Mouse (Mus musculus) fibroblast of lung, adult 2 months (primary cell): ENCODE measurements around the gene Thsd7b.
A peak's percentile ranks its signal among the peaks of the same experiment; 100 is the strongest.

ENCODE experiments used
- DNase-seq: peaks from one replicate; pipeline ENCODE4 v3.0.0-alpha.2; 2011; ENCODE audit warnings: low read depth

Gene Thsd7b

GRCm38 (mm10) chr1:129272982-129273937 is at the start of gene Thsd7b:
Thsd7b (plus strand) TSS chr1:129273302.
- DNase-seq, result no peak

GRCm38 (mm10) chr1:129244292-129244691 is 28.8 kb upstream of the Thsd7b start:
- DNase-seq, result no peak

GRCm38 (mm10) chr1:129250704-129251443 is 22.2 kb upstream of the Thsd7b start:
- no peak for DNase-seq

- DNase-seq, result no peak
These were observed 6.4 kb upstream of the Thsd7b start for GRCm38 (mm10) chr1:129266684-129267083.

GRCm38 (mm10) chr1:129304173-129304572 is 31.1 kb downstream of the Thsd7b start:
- no peak for DNase-seq

- no peak for DNase-seq
These were observed 51.3 kb downstream of the Thsd7b start for GRCm38 (mm10) chr1:129324388-129324787.

GRCm38 (mm10) chr1:129324798-129325197 is 51.7 kb downstream of the Thsd7b start:
- DNase-seq, result no peak

GRCm38 (mm10) chr1:129356631-129357030 is 83.5 kb downstream of the Thsd7b start:
- no peak for DNase-seq

GRCm38 (mm10) chr1:129357378-129357777 is 84.3 kb downstream of the Thsd7b start:
- DNase-seq, result no peak

- no peak for DNase-seq
These were observed 90.3 kb downstream of the Thsd7b start for GRCm38 (mm10) chr1:129363368-129363767.

GRCm38 (mm10) chr1:129364828-129365227 is 91.7 kb downstream of the Thsd7b start:
- no peak for DNase-seq

- DNase-seq, result no peak
These were observed 92.5 kb downstream of the Thsd7b start for GRCm38 (mm10) chr1:129365590-129365989.

GRCm38 (mm10) chr1:129386479-129386878 is 113.4 kb downstream of the Thsd7b start:
- no peak for DNase-seq

- DNase-seq, result no peak
These were observed 138.5 kb downstream of the Thsd7b start for GRCm38 (mm10) chr1:129411584-129411983.

- no peak for DNase-seq
These were observed 148.5 kb downstream of the Thsd7b start for GRCm38 (mm10) chr1:129421581-129421980.

GRCm38 (mm10) chr1:129464414-129464813 is 191.3 kb downstream of the Thsd7b start:
- no peak for DNase-seq

GRCm38 (mm10) chr1:129473504-129473903 is 200.4 kb downstream of the Thsd7b start:
- DNase-seq, result no peak

GRCm38 (mm10) chr1:129484266-129485031 is 211.3 kb downstream of the Thsd7b start:
- DNase-seq, result no peak

- peak; percentile 1 for DNase-seq
These were observed 218.0 kb downstream of the Thsd7b start for GRCm38 (mm10) chr1:129491136-129491535.

- no peak for DNase-seq
These were observed 220.8 kb downstream of the Thsd7b start for GRCm38 (mm10) chr1:129493929-129494328.

GRCm38 (mm10) chr1:129501707-129502106 is 228.6 kb downstream of the Thsd7b start:
- no peak for DNase-seq

GRCm38 (mm10) chr1:129516379-129516778 is 243.3 kb downstream of the Thsd7b start:
- no peak for DNase-seq
